Mouse (Mus musculus) megakaryocyte, adult 5-6 weeks (primary cell): ENCODE results near the gene Bud13. TPM values are rescaled to one million over a fixed set of nuclear protein-coding genes. Genes with fewer than 3 reads are reported as not detected.

ENCODE experiments used
- ATAC-seq: 2 replicates; pipeline ENCODE4 v1.8.0; 2016; ENCODE audit warnings: mild to moderate bottlenecking, inconsistent platforms; ENCODE audit not compliant: poor library complexity, severe bottlenecking
- total RNA-seq, 2 experiments: library from RNA; stranded (forward) in 1 of 2; stranded (reverse) in 1 of 2; fragments of 153-499, 151-499 nt in 1 of 2; fragments of 221-1000, 200-1000 nt in 1 of 2; gene quantifications; 2 replicates each; pipeline versions ENCODE4 v1.2.3 to v1.2.4; 2015 to 2017

The Bud13 gene
- 10.5 and 12.3 TPM in 2 replicates for total RNA-seq (2015)
- total RNA-seq (2017), result 12.2 and 14.1 TPM in 2 replicates

DNA sequence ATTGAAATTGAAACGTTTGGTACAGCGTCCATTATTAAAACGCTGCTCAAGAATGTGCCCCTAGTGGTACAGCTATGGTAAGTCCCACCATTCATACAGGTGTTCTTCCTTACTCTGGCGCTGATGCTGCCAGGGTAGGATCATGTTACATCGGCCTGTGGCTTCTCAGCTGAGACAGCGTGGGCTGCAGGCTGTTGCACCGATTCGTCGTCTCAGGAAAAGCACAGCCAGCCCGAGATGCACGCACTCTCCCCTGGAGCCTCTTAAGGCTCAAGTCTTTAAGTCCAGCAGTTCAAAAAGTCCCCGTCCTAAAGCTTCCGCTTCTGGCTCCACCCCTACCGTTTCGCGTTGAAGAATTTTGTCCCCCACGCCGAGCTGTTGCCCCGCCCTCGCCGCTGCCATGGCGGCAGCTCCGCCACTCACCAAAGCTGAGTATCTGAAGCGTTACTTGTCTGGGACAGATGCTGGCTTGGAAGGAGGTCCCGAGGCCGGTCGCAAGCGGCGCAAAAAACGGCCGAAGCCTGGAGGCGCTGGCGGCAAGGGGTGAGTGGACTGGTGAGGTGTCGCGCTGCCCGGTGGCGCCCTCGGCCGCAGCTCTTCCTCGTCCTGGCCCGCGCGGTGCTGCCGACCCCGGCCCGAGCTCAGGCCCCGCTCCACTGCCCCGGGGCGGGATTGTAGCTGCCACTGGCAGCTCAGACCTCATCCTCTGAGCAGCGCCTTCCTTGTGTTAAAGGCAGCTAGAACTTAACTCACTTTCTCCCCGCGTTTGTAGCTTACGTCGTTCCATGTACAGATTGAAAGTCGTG is at the start of gene Bud13:
Bud13 (plus strand) TSS at position 378 of the 806 bp plus-strand sequence.
- ATAC-seq, result peak; percentile 97

GRCm38 (mm10) chr9:46235196-46235595 is 47.6 kb upstream of the Bud13 start:
- ATAC-seq, result no peak

GRCm38 (mm10) chr9:46235596-46235648 is 47.4 kb upstream of the Bud13 start, which contains the start of gene Apoc3:
Gene Apoc3 (minus strand): TSS chr9:46235636.
- ATAC-seq, result no peak

DNA sequence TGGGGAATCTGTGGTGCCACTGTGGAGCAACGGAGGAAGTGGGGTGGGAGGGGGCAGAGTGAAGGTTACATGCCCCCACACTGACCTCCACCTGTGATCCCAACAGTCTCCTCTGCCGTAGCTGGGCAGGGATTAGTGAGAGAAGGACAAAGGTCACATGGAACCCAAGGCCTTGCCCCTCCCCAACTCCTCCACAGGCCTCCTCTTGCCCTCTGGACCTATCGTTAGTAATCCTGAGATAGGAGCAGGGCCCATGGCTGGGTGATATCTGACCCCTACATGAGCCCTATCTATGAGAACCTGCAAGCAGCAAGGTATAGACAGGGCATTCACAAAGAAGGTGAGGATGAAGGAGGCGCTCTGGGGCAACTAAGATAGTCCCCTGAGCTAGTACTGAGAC is 47.2 kb upstream of the Bud13 start:
- no peak for ATAC-seq

- ATAC-seq, result no peak
Measured at GRCm38 (mm10) chr9:46238850-46239249, 44.0 kb upstream of the Bud13 start.

DNA sequence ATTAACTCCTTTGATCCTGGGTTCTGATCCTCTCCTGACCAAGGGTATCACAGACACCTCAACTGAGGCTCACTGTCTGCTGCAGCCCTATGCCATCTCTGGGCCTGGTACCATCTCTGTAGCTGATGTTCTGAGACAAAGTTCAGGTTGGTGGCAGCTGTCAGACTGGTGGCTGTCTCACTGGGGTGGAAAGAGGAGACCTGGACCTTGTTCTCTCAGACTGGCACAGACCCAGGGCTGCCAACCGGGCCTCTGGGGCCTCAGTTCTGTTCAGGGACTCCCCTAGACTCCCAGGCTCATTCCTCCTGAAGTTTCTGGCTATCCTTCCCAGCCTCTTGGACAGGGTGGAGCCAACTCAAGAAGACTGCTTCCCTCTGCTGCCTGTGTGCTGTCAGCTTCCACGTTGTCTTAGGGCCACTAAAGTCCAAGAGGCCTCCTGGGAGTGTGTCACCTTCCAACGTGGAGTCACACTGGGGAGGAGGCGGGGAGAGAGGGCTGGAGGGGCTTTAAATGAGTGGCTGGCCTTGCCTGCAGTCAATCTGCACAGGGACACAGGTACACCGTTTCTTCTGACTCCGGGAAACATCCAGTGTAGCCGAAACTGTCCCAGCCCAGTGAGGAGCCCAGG is 42.2 kb upstream of the Bud13 start, which contains the start of gene Apoa4:
Apoa4 (plus strand) TSS at position 171 of the 628 bp plus-strand sequence.
- ATAC-seq, result no peak

GRCm38 (mm10) chr9:46241818-46242217 is 41.0 kb upstream of the Bud13 start:
- ATAC-seq, result no peak

DNA sequence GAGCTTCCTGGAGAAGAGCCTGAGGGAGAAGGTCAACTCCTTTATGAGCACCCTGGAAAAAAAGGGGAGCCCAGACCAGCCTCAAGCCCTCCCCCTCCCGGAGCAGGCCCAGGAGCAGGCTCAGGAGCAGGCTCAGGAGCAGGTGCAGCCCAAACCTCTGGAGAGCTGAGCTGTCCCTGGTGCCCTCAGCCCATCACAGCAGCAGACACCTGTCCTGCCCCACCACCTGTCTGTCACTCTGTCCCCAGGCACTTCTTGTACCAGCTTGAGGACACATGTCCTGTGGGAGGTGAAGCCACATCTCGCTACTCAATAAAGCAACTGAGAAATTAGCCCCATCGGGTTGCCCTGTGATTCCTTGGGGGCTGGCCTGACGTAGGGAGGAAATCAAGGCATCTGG is 39.7 kb upstream of the Bud13 start:
- ATAC-seq, result no peak

DNA sequence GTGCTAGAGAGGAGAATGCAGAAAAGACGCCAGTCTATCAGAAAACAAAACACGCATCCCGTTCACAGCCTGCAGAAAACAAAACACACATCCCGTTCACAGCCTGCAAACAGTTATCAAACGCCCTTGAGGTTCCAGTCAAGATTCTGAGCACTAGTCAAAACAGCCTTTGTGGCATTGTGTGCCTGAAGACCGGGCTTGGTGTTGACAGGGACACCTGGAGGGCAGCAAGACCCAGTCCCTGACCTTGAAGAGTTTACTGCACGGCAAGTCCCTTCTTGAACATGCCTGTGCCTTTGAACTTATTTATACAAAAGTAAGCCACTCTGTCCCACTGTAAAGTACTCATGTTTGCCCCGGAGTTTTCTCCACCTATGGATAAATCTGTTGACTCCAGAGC is 39.2 kb upstream of the Bud13 start:
- ATAC-seq, result no peak

- ATAC-seq, result peak; percentile 73
Measured at GRCm38 (mm10) chr9:46246752-46247324, 36.0 kb upstream of the Bud13 start.

DNA sequence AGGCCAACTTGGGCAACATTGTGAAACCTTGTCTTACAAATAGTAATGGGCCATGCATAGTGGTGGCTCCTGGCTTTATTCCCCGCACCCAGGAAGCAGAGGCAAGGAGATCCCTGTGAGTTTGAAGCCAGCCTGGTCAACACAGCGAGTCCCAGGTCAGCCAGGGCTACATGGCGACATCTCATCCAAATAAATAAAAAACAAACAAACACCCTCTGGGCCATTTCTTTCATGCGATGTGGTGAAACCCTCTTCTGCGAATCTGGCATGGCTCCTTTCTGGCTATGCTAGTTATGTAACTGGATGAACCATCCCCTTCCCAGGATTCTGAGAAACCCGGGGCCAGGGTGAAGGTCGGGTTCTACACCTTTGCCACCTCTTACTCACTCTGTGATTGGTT is 26.6 kb upstream of the Bud13 start:
- ATAC-seq, result no peak

DNA sequence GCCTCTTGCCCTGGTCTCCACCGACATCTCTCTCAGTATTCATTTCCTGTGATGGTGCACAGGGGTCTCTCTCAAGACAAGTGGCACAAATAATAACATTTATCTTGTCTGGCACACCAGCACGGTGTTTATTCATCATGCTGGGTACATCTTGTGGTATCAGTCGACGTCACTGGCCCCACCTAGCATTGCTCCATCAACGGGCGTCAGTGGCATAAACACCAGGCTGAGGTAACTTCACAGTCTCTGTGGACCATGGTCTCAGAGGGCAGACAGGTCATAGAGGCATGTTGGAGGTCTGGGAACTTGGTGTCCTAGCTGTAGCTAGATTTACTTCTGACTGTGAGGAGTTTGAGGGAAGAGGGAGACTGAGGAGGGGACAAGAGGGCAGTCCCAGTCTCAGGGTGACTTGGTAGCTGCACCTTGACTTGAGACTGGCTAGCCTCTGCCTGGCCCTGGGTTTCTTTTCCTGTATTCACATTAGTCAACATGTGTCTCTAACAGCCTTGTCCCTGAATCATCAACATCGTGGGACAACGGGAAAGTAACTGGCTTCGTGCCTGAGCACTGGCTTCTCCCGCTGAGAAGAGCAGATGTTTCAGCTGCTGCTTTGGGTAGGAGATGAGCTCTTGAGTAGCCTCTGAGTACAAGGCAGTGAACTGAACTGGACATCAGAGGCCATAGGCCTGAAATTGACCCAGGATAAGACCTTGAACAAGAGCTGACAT is 26.0 kb upstream of the Bud13 start:
- peak; percentile 87 for ATAC-seq

- ATAC-seq, result peak; percentile 85
Measured at GRCm38 (mm10) chr9:46257546-46257945, 25.3 kb upstream of the Bud13 start.

- ATAC-seq, result no peak
Measured at GRCm38 (mm10) chr9:46259111-46259510, 23.7 kb upstream of the Bud13 start.

GRCm38 (mm10) chr9:46261131-46261530 is 21.7 kb upstream of the Bud13 start:
- ATAC-seq, result no peak

GRCm38 (mm10) chr9:46268343-46268873 is 14.4 kb upstream of the Bud13 start, which contains the start of gene Apoa5:
Gene Apoa5 (plus strand): TSS chr9:46268633.
- ATAC-seq, result no peak

DNA sequence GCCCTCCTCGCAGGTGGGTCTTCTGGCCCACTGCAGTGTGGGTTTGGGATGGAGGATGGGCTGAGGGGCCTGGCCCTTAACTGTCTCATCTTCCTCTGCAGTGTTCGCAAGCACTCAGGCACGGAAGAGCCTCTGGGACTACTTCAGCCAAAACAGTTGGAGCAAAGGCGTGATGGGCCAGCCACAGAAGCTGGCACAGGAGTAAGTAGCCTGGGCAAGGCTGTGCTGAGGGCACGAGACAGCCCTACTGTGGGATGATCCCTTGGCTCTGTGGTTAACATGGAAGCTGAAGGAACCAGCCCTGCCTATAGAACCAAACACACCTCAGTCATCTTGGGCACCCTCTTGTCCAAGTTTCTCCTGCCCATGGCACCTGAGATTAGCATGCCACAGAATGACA is 13.7 kb upstream of the Bud13 start:
- ATAC-seq, result no peak

GRCm38 (mm10) chr9:46270782-46271181 is 12.0 kb upstream of the Bud13 start:
- no peak for ATAC-seq

DNA sequence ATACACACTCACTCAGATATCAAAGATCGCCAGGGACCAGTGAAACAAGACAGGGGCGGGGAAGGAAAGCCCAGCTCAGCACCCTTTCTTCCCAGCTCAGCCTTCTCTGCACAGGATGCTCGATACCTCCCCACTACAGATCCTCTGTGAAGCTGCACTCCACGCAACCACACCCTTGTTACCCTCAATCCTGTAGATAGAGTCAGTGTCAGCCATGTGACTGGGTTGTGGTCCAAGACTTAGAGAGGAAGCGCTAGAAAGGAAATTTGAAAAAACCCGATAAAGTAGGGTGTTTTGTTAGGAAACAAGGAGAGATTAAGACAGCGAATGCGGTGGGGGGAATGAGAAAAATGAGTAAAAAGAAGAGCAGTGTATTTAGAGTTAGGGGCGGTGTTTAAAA is 10.7 kb upstream of the Bud13 start:
- no peak for ATAC-seq

DNA sequence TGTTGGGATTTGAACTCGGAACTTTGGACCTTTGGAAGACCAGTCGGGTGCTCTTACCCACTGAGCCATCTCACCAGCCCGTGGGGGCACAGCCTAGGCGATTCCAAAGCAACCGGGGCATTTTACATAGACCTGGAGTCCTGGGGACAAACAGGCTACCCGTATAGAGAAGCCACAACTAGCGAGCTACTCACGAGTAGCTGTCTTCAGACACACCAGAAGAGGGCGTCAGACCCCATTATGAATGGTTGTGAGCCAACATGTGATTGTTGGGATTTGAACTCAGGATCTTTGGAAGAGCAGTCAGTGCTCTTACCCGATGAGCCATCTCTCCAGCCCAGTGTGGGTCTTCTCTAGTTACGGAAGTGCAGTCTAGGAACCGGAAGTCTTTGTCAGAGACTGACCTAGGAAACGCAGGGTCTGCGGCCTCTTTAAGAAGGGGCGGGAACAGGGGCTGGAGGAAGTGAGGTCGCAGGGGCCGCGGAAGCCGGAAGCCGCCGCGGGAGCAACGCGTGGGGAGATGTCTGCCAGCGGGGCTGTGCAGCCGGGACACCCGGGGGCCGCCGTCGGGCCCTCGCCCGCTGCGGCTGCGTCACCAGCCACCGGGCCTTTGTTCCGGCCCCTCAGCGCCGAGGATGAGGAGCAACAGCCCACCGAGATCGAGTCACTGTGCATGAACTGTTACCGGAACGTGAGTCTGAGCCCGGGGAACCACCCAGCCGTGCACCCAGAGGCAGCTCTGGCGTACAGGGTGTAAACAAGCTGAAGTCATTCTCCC is 9.9 kb upstream of the Bud13 start, which contains the start of gene Zpr1:
Zpr1 (plus strand) TSS at position 388 of the 778 bp plus-strand sequence.
- ATAC-seq, result peak; percentile 99

DNA sequence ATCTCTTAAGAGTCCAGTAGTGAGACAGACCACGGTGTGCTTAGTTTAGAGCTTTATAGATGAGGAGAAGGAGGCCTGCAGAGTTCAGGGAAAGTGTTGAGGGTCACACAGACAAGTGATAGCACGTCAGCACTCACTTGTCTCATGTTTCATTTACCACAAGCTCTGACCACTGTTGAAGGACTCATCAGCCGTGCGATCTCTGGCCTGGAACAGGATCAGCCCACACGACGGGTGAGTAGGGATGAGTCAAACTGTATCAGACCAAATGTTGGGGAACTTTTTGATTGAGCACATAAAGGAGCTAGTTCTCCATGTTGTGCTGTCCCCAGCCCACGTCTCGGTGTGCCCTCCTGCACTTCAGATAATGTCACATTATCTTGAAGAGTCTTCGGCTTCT is 8.3 kb upstream of the Bud13 start:
- no peak for ATAC-seq
